Mouse (Mus musculus): ENCODE measurements around the gene Asb18.

The Asb18 gene

DNA sequence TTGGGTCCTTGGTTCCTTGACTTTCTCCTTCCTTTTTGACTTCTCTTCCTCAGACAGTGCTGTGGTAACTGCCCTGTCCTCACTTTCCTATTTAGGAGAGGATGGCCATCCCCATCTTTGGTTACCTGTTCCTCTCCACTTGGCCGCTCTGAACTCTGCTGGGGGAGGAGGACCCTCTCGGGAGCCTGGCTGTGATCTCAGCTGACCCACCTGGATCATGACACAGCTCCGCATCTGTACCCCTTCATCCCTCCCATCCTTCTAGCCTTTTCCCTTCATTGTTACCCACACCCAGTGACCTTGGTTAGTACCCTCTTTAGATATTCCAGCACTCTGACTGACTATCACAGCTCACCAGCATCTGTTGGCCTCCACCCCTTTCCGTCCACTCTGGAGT, 44.8 kb downstream of the Asb18 start:
- no peak for DNase-seq (ENCODE audit: low spot score)

DNA sequence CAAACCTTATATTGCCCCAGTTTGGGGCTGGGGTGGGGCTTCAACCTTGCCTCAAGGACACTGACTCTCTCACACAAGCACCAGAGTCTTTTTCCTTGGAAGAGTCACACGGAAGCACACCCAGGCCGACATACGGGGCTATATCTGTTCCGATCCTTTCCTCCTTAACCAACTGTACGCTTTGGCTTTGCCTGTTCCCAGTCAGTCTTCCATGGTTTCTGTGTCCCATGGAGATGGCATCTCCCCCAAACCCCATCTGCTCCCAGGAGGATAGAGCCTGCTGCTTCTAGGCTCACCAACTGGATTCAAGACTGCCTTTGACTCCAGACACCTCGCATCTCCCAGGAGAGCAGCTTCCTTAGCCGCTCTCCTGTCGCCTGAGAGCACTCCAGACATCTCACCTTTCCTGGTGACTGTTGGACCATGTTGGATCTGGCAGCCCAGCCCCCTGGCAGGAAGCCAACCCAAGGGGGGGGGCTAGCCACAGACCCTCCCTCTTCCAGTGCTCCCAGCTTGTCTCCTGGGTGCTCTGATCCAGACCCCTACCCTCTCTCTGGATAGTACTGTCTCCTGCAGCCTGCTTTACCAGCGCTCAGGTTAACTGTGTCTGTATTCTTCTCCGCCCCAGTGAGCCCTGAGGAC, 45.3 kb downstream of the Asb18 start:
- no peak for DNase-seq (ENCODE audit: low spot score)

DNA sequence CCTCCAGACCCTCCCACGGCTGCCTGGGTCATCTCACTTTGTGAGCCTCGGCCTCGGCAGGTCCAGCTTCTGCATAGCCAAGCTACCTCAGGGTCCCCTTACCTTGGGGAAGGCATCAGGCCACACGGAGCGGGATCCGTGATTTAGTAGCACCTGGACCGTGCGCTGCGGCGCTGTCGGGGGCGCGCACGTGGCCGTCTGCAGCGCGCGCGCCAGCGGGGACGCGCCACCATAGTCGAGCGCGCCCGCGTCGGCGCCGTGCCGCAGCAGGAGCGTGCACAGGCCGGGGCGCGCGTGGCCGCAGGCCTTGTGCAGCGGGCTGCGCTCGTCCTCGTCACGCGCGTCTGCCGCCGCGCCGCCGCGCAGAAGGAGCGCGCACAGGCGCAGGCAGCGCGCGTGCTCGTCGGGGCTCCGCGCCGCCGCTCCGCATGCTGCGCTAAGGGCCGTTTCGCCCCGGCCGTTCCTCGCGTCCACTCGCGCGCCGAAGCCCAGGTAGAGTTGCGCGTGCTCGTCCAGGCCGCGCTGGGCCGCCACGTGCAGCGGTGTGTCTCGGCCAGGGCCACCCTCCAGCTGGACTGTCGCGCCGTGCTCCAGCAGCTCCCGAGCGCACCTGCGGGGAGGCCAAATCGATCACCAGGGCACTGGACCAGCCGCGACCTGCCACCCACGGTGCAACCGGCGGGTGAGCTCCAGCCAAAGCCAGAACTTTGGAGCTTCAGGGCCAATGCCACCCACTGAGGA, 46.2 kb downstream of the Asb18 start:
- no peak for DNase-seq (ENCODE audit: low spot score)

DNA sequence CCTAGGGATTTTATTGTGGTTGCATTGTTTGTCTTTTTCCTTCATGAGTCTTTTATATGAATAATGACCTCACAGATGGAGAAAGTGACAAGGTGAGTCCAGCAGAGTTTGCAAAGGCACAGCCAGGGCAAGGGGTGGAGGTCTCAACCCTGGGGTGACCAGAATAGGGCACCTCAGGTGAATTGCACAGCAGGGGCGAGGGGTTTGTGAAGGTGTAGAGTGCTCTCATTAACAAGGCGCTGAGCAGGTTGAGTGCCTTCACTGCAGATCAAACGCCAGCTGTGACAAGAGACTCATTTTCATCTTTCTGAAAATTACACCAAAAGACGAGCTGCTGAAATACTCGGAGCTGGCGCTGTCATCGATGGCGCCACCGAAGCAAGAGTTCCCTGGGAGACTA, 46.9 kb downstream of the Asb18 start:
- no peak for DNase-seq (ENCODE audit: low spot score)

DNA sequence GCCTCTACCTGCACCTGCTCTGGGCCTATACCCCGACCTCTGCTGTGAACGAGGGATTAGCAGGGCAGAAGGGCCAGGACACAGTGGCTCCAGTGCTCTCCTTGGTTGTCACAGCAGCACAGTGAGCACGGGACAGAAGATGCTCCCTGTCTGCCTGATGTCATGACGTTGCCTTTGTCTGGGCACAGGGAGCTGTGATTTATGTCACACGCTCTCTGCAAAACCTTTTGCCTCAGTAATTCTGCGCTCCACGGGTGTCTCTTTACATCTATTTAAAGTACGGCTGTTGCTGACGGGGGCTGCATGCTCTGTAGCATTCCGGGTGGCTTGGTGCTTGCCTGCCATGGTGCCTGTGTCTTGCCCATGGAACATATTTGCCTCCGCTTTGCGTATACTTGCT, 50.0 kb downstream of the Asb18 start:
- DNase-seq (ENCODE audit: low spot score), result no peak

DNA sequence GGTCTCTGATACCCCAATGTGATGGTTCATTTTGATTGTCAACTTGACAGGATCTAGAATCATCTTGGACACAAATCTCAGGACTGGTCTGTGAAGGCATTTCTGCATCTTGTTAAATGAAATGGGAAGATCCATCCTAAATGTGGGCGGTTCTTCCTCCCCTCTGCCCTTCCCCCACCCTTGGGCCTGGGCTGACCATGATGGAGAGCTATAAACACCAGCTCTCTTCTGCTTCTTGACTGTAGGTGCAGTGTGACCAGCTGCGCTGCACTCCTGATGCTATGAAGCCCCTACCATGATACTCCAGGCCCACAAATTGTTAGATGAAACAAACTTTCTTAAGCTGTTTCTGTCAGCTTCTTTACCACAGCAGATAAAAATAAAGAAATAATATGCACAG, 51.2 kb downstream of the Asb18 start:
- no peak for DNase-seq (ENCODE audit: low spot score)

DNA sequence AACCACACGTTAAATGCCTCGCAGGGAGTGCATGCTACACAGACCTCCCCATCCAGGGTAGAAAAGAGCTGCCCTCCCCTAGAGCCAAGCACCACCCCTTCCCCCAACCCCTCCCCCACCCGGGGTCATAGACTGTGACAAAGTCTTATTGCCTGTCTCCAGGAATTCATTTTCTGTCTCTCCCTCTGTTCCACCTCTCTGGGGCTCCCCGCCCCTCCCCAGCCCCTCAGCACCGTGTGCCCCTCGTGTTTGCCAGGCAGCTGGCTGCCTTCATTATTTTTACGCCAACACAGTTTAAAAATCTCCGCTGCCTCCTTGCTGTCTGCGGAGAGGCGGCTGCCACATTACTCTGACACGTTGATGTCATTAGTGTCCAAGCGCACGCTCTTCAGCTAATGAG, 52.4 kb downstream of the Asb18 start:
- no peak for DNase-seq (ENCODE audit: low spot score)

DNA sequence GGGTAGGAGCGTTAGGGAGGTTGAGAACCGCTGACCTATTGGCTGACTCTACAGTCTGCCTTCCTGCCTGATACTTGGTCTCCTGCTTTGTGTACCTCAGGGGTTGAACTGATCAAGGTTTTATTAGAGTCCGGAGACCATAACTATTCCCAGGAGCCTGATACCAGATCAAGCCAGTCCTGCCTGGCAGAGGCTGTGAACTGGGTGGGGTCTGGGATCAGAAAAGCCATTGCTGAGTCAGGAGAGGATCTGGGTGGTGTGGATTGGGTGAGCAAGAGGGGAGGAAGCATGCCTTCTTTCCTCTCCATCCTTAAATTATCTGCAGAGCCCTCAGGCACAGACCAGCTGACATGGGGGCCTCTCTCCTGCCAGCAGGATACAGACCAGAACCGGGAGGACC, 55.1 kb downstream of the Asb18 start:
- no peak for DNase-seq (ENCODE audit: low spot score)

DNA sequence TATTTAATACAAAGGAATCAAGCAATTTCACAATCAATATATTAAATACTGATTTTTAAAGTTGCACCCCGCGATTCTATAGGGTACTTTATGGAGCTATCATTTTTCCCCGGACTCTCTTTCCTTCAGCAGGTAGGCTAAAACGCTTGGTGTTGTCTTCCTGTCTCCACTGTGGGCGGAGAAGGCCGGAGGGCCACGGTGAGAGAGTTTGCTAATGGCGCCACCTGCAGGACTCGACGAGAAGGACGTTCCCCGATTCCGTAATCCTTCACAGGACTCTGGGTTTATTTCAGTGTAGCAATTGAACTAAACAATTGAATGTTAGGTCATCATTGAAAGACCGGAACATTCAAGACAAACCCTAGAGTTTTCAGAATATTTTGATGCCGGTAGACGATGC, 71.3 kb downstream of the Asb18 start:
- DNase-seq (ENCODE audit: low spot score), result peak; percentile 68

DNA sequence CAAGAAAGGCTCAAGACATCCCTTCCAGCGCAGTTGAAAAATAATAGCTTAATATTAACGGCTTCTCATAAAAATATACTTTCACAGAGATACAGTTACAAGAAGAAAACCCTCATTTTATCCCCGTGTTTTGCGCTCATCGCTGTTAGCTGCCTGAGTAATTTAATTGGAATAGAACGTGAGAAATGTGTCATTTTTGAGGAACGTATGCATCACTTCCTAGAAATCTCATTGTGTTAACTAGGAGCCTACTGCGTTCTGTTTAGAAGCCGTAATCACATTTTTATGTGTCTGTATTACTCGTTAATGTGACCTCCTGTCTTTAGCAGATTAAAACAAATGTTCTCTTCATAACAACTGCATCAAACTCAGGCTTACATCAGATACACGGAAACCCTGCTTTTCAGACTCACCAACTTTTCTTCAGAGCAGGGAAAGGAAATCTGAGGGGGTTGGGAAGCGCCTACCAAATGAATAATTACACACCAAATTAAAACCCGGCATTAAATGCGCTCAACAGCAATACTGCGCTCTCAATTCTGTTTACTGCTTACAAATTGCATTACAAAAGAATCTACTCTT, 72.0 kb downstream of the Asb18 start:
- DNase-seq (ENCODE audit: low spot score), result no peak

DNA sequence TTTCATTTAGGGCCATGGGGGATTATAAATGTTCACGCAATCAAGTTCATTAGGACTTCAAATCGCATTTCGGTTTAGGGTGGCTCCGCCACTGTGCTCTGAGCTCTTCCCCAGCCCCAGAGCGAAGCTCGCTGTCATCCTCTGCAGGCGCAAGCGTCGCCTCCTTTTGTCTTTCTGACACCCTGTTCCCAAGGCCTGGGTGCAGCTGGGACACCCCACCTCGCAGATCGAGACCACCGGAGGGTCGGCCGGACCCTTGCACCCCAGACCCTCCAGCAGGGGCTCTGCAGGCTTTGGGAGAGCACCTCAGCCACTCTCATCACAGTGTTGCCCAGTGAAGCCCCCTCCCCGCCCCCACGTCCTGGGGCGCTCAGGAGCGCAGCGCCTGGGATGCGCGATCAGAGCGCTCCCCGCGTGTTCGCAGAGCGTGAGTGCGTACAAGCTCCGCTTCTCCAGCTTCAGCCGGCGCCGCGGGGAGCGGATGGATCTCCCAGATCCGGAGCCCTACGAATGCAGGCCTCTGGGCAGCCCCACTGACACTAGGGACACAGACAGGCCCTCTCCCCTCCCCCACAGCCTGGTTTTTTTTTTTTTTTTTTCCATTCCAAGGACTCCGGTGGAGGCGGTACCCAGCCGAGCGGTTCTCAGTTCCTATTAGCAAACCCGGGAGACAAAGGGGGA, 72.6 kb downstream of the Asb18 start:
- no peak for DNase-seq (ENCODE audit: low spot score)

DNA sequence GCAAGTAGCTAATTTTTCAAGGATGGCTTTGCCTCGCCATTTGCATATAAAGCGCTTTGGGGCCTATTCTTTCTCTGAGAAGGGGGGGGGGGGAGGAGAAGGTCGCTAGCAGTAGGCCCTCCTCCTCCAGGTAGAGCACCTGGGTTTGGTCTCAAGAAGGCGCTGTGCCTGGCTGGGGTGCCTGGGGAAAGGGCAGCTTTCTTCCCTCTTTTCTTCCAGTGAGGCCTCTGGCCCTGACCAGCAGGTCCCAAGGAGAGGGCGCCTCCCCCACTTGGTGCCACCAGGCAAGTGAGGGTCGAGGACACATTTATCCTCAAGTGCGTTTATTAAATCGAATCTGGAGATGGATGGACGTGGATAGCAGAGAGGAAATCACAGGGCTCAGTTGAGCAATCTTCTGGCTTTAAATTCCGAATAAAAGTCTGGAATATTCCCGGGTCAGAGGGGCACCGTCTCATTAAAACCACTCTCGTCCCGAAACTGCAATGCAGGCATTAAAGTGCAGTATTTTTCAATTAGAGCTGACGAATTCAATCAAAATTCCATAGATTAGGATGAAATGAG, 73.4 kb downstream of the Asb18 start:
- DNase-seq (ENCODE audit: low spot score), result no peak

DNA sequence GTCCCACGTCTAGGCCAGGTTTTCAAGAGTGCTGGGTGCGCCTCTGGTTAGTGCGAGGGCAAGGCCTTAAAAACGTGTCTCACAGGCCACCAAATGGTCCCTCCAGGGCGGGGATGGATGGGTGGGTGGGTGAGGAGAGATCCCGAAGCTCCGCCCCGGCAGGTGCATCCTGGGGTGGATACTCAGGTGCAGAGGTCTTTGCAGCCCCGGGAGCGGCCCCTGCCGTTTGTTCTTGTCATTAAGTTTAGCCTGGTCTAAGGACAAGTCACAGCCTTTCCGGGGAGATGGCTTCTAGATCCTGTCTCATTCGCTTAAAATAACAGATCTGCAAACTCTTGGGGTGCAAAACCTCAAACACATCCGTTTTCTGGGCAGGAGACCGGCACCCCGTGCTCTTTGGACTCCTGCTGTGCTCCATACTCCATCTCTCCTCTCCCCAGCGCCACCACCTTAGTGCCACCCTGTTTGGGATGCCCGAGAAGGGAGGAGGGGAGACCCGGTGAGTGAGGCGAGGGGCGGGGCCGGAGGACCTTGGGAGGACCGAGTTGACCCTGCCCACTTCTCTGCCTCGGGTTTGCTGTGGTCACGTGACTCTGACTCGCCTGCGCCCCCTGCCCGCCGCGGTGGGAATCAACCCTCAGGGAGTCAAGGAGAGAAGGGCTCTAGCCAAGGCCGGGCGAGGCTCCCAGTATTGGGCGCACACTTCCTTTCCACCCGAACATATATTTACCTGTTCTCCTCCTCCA, 74.3 kb downstream of the Asb18 start:
- DNase-seq (ENCODE audit: low spot score), result peak; percentile 90

DNA sequence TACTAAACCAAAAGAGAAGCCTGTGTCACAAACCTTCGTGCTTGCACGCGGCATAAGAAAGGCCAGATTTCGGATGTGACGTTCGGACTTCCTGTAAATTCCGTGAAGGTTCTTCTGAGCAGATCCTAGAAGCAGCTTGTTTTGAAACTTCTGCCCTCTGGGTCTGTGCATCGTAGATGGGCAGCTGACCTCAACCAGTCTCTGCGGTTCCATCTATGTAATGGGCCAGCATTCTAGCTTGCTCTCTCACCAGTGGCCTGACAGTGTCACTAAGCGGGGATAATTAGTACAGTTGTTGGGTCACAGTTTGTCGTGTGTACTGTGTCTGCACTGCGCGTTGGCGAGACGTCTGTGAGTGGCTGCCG, 74.9 kb downstream of the Asb18 start:
- no peak for DNase-seq (ENCODE audit: low spot score)

DNA sequence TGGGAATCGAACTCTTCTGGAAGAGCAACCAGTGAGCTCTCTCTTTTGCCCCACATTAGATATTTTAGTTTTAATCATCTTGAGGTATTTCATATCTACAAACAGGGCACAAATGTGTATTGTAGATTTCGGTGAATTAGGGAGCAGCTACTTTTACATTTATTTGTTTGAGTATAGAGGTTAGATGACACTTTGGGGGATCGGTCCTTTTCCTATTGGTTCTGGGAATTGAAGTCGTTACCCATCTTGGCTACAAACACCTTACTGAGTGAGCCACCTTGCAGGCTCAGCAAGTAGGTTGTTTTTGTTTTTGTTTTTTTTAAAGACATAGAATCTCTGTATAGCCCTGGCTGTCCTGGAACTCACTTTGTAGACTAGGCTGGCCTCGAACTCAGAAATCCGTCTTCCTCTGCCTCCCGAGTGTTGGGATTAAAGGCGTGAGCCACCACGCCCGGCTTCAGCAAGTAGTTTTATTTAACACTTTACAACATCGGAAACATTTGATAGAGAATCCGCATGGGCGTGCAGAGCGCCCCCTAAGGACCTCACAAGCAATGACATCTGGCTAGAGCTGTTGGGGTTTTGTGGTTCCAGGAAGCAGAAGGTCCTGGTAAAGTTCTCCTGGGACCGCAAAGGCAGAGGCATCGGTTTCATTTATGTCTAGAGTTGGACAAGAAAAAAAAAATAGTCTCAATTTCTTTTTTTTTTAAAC, 75.4 kb downstream of the Asb18 start:
- DNase-seq (ENCODE audit: low spot score), result no peak

DNA sequence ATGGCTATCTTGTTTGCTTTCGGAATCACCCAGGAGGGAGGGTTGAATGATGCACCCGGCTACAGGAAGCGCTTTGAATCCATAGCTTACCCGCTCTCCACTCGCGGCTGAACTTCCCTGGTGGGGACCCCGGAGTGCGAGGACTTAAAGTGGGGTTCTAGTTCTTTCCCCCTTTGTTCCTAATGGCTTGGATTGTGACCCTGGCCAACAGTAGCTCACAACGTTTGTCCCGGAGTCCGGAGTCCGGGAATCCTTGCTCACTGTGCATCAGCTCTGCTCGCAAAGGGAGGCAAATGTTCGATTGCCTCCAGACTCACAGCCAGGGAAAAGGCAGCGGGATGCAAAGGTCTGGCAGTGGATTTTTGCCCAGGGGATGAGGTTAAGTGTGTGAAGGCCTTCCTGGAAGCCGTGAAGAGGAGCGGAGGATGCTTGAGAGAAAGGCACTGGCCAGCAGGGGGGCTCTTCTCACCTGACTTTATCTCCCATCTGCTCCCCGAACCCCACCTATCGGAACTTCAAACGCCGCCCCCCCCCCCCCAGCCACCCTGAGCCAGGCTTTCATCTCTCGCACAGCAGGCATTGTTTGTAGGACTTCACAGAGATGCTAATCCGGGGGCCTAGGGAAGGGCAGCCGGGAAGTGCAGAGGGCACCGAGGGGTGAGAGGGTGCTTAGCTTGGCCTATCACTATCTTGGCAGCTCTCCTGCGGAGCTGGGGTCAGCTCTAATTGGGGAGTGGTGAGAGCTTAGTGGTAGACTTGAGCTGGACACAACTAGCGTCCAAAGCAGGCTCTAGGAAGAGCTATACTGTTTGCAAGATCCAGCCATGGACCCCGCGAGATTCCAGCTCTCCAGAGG, 78.7 kb downstream of the Asb18 start:
- DNase-seq (ENCODE audit: low spot score), result no peak

DNA sequence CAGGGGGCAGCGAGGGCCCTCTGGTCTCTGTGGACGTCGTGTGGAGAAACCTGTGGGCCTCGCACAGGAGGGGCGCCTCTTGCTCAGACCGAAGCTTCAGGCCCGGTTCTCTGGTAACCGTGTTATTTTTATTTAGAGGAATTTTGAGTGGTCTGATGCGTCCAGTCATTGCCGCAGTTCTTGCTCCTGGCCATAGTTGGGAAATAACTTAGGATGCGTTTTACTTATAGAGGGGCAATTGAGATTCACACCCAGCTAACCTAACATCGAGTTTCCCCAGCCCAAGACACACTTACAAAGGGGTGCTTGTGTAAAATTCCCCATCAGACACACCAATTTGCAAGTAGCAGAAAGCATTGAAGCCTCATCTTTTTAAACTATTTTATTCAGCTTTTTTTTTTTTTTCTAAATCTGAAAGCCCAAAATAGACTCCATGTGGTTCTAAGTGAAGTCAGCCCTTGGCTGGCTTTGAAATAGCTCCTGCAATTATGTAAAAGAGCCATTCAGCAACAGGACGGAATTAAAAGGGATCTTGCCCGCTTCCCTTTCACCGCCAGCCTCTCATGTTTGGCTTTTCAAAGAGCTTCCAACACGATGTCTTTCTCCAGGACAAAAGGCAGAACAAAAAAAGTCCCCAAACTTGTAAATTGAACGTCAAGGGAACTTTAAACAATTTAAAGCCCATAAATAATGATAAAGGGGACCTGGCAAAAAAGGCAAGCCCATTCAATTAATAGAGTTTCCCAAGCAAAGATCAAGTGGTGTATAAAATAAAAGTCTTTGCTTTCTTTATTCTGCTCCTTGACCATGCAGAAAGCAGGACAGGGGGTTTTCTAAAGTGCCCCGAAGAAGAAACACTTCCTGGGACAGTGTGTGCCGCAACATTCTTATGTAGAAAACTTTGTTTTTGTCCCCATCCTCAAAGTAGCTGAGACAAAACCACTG, 79.9 kb downstream of the Asb18 start:
- DNase-seq (ENCODE audit: low spot score), result no peak

DNA sequence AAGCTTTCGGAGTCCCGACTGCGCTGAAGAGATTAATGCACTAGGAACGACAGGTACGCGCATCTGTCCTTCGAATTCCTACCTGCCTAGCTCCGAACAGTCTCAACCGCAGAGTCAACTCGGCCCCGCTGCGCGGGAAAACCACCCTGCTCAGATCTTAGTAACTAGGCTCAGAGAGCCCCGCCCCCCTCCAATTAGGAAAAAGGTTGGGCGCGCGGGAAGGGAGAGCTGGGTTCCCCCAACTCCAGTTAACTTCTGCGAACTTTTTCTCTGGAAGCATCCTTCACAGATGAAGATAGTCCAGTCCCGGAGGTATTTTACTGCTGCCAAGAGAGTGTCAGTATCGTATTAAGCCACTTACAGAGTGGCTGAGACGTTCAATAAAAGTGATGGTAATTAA, 80.7 kb downstream of the Asb18 start:
- no peak for DNase-seq (ENCODE audit: low spot score)

DNA sequence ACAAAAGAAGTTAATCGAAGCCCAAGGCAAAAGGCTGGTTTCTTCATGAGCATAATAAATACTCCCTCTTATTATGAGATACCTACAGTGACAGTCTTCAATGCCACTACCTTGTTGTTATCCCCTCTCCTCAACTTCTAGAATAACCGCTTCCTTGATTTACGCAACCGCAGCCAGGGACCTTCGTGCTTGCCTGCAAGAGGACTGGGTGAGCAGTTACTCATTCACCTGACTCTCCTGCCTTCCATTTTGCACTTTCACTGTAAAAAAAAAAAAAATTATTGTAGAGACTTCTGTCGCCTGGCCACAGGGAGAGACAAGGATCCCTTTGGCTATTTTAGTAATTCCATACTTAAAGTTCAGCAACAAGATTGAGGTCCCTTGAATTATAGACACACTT, 81.4 kb downstream of the Asb18 start:
- DNase-seq (ENCODE audit: low spot score), result no peak
